Mouse (Mus musculus) megakaryocyte, embryonic 14.5 days (primary cell): ENCODE data around the gene Dtx1.

Experiments used
- FLI1 ChIP-seq: IDR thresholded peaks from 2 replicates; pipeline ENCODE4 v1.6.1; 2012; ENCODE audit warnings: low read length, inconsistent platforms, mixed read lengths
- GATA1 ChIP-seq: IDR thresholded peaks from 3 replicates; pipeline ENCODE4 v1.6.1; 2012; ENCODE audit warnings: mixed read lengths, low read length, inconsistent platforms, borderline replicate concordance

- TF ChIP-seq GATA1, result no peak
- TF ChIP-seq FLI1, result no peak
Measured at GRCm38 (mm10) chr5:120645851-120646250, 65.9 kb downstream of the Dtx1 start.
